Mouse (Mus musculus) gastrocnemius, postnatal 10 days (tissue): ENCODE measurements around the gene Unc119. TPM values are rescaled to one million over a fixed set of nuclear protein-coding genes. Genes with fewer than 3 reads are reported as not detected.

Experiments
- DNase-seq: peaks from one replicate; pipeline ENCODE4 v3.0.0; 2021; ENCODE audit warnings: mixed read lengths
- long read RNA-seq, 2 experiments: library from polyadenylated mRNA; stranded (forward); transcript quantifications; one replicate each; pipeline ENCODE4 v2.0.0; 2021
- total RNA-seq, 2 experiments: library from RNA; stranded (reverse); gene quantifications; 2 replicates each; pipeline ENCODE4 v1.2.3; 2021

Gene Unc119
- total RNA-seq: 10 to 100 TPM; 26.2 to 28.4 TPM
- long read RNA-seq, experiment 1, transcript Unc119-201 (5 exons, 1,329 nt): major isoform, 30 of 34 reads
- long read RNA-seq, experiment 1, partial matches to known transcripts: 0 of 34 reads
- long read RNA-seq, experiment 1, other reads (novel, unspliced or antisense): 2 of 34 reads
- long read RNA-seq, experiment 2, transcript Unc119-201 (5 exons, 1,329 nt): major isoform, 46 of 49 reads
- long read RNA-seq, experiment 2, partial matches to known transcripts: 1 of 49 reads
- long read RNA-seq, experiment 2, other reads (novel, unspliced or antisense): 1 of 49 reads

DNA sequence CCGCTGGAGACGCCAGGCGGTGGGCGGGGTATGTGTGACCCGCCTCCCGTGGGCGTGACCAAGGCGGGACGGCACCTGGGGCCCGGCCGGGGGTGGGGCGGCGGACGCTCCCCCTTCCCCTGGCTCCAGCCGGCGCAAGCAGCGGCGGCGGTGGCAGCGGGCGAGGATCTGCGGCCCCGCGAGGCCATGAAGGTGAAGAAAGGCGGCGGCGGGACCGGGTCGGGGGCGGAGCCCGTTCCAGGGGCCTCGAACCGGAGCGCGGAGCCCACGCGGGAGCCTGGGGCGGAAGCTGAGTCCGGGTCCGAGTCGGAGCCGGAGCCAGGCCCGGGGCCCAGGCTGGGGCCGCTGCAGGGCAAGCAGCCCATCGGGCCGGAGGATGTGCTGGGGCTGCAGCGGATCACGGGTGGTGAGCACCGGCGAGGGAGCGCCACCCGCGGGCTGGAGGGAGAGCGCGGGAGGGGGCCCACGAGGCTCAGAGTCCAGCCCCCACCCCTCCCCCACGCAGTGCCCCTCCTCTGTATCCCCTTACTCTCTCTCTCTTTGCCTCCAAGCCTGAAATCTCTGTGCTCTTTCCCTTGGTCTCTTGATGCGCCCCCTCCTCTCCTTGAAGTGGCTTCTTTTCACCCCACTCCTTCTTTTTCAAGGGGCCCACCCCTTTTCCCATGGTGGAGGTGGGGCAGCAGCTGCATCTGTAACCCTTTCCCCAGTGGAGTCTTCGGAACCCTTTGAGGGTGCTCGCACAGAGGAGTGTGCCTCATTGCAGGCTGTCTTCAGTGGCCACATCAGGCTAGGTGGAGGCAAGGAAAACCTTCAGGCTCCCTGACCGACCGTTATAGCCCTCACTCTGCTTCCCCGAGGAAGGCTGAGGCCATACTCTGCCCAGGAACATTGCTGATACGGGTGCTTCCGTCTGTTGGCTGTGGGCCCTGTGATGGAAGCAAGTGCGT, at the start of gene Unc119:
TSS of gene Unc119 (plus strand) at position 102 of the 947 bp plus-strand sequence.
- DNase-seq: peak; percentile 76

DNA sequence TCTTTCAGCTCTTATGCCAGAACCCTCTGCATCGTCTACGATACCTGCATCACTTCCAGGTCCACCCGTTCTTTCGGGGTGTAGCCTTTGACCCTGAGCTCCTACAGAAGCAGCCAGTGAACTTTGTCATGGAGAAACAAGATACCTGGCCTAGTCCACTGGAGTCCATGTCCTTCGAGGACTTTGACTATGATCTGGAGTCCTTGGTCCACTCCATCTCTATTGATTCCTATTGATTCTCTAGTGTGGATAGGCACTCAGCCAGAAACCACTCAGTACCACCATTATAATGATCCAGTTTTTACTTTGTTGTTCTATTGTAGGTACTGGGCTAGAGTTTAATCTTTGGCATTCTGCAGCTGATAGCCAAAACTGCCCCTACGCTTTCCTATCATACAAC, 48.7 kb upstream of the Unc119 start:
- DNase-seq: no peak

DNA sequence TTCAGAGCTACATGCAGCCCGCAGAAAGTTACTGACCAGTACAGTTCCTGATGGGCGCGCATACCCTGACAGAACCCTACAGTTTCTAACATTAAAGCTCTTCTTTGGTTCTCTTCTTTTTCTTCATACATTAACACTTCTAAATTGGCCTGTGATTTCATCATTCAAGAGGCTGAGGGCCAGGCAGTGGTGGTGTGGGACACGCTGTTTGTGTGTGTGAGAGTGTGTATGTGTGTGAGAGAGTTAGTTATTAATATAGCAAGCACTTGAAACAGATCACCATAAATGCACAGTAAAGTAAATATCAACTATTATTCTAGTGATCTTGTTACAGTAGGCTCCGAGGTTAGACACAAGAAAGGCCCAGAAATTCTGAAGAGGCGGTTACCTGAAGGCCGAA, 42.4 kb upstream of the Unc119 start:
- DNase-seq: no peak

DNA sequence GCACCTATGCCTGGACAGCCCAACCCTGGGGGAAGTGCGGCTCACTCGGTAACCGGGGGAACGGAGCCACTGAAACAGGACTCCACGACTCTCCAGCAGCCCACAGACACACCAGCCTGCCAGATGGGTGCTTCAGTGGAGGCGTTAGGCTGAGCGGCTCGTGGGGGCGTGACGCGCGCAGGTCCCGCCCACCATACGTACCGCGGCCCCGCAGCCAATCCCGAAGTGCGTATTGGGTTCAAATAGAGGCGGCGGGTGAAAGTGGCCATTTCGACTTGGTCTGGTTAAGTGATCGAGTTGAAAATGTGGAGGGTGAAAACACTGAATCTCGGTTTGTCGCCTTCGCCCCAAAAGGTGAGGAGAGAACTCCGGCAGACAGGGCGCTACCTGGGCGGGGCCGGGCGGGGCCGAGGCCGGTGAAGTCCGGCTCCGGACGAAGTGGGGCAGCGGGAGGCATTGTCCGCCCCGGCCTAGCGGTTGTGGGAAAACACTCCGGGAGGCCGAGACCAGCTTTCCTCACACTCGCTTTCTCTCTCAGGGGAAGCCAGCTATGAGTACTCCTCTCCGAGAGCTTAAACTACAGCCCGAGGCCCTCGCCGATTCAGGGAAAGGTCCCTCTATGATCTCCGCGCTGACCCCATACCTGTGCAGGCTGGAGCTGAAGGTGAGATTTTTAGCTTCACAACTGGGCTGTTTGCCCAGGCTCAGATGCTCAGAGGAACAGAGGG, 41.8 kb upstream of the Unc119 start, which contains the start of gene Spag5:
TSS of gene Spag5 (plus strand) at position 173 of the 728 bp plus-strand sequence.
- peak; percentile 86 for DNase-seq

DNA sequence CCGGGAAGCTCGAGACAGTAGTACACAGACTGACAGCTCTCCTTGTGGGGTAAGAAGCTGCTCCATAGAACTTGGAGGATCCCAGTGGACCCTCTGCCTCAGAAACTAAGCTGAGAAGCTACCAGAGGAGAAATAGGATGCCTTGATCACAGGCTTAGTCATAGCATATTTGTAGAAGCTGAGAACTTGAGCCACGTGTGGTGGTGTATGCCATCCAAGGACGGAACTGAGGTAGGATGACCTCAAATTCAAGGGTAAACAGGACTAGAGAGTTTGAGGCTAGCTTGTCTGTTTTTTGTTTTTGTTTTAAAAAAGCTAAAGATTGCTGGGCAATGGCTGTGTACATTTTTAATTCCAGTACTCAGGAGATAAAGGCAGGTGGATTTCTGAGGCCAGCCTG, 38.0 kb upstream of the Unc119 start:
- no peak for DNase-seq

DNA sequence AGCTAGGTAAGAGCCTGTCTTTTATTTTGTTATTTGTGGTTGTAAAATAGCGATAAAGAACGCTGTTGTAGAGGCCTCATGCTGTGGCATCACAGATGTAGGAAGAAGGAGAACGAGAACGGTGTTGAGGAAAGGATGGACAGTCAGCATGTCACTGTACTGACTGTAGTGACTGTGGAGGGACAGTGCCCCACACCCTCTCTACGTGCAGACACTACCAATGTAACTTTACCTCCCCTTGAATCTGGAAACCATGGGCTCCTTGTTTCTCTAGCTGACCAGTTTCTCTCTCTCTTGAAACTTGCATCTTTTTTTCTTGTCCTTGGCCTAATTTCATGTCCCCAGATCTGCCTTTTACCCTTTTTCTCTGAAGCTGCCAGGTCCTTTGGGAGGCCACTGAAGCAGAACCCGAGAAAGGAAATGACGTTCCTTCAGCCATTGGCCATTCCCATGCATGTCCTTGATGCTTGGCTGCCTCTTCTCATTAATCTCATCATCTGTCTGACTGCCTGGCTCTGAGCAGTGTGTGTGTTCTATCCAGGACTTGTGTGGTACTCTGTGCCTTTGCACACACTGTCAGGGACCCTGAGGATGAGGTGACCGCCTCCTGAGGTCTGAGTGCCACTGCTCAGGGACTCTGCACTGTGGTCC, 32.3 kb upstream of the Unc119 start:
- no peak for DNase-seq

DNA sequence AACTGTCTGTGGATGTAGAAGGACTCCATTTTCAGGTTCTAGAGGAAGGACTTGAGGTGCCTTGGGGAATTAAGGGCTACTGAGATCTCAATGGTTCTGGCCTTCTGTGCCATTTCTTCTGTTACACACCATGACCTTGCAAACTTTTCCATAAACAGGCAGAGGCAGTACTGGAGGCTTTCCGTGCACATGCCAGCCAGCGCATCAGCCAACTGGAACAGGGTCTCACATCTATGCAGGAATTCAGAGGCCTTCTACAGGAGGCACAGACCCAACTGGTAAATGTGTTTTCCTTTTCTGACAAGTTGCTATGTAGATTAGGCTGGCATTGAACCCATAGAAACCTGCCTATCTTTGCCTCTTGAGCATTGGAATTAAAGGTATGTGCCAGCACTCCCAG, 29.6 kb upstream of the Unc119 start:
- no peak for DNase-seq

DNA sequence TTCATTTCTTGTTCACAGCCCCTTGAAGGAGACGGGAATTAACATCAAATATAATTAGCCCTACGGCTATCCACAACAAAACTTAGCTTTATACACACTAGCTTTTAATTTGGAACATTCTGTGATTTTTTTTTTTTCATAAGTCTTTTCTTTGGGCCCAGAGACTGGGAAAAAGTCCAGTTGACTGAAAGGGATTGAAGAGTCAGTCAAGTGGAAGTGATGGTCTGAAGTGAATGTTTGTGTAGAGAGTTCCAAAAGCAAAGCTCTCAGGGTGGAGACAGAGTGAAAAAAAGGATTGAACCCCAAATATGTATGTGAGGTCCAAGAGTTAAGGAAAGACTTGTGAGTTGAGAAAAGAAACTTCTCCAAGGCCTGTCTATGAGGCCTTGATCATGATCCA, 24.9 kb upstream of the Unc119 start:
- DNase-seq: no peak

GRCm38 (mm10) chr11:78322076-78322831, 21.0 kb upstream of the Unc119 start:
- peak; percentile 29 for DNase-seq

GRCm38 (mm10) chr11:78322860-78323259, 20.4 kb upstream of the Unc119 start, which contains the start of gene Aldoc:
Gene Aldoc, plus strand, starts transcription at chr11:78322968.
- DNase-seq: peak; percentile 34

DNA sequence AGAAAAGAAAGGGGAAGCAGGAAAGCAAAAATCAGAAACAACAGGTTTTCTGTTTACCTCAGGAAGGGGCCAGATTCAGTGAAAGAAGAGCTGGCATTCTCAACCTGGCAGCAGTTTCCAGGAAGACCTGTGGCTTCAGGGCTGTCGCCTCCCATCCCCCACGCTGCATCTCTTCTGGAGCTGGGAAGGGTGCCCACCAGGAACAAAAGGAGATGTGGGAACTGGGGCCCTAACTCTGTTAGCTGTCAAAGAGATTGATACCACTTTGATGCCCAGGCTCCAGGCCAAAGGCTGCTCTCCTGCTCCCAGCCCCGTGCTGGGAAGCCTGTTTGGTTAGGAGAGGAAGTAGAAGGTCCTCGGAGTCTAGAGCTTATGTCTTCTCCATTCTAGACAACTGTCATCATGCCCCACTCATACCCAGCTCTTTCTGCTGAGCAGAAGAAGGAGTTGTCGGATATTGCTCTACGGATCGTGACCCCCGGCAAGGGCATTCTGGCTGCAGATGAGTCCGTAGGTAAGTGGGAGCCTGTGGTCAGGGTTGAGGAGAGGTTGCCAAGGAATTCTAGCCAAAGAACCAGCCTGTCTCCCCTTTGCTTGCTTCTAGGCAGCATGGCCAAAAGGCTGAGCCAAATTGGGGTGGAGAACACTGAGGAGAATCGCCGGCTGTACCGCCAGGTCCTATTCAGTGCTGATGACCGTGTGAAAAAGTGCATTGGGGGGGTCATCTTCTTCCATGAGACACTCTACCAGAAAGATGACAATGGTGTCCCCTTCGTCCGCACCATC, 19.1 kb upstream of the Unc119 start:
- no peak for DNase-seq

DNA sequence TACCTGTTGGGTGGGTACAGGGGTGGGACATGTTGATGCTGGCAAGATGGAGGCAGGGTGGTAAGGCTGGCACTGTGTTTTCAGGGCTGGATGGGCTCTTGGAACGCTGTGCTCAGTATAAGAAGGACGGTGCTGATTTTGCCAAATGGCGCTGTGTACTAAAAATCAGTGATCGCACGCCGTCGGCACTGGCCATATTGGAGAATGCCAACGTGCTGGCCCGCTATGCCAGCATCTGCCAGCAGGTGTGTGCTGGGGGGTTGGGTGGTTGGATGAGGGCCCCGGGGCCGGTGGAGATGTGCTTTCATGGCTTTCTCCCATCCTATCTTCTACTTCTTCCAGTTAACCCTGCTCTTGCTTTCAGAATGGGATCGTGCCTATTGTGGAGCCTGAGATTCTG, 18.3 kb upstream of the Unc119 start:
- no peak for DNase-seq

DNA sequence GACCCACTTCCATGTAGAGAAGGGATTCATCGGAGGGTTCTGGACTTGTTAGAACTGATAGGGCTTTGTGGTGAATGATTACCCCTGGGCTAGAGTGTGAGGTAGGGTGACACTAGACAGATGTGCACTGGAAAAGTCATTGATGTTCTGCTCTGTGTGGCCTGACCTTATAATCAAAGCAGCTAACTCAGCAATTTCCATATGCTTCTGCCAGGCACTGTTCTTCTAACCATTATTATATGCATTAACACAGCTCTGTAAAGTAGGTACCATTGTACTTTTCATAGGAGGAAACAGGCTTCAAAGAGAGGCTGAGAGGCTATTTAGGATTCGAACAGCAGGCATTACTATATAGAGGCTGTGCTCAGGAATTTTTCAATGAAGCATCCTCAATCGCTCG, 16.1 kb upstream of the Unc119 start:
- no peak for DNase-seq

DNA sequence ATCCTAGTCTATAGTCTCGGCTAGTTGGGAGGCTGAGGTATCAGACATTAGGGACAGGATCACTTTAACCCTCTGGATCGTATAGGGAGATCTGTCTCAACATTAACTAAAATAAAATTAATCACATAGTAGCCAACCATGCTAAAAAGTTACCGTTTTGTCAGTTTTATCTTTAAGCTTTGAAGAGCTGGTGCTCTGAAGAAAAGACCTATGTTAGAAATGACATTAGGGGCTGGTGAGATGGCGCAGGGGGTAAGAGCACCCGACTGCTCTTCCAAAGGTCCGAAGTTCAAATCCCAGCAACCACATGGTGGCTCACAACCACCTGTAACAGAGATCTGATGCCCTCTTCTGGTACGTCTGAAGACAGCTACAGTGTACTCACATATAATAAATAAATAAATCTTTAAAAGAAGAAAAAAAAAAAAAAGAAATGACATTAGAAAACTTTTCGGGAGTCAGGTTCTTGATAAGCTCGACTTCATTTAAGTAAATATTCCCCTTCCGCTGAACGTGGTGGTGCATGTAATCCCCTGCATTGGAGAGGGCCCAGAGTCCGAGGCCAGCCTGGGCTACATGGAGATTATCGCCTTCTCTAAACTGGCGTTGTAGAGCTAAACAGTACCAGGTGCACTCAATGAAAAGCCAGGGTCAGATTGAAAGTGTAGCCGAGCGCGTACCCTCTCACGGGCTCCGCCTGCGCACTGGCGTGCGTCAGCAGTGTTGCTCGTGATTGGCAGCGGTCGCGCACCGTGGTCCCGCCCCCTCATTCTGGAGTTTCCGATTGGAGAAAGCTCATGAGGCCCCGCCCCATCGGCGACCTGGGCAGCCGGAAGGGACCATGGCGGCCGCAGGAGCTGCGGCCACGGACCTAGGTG, 15.4 kb upstream of the Unc119 start, which contains the start of gene Pigs:
TSS of gene Pigs (plus strand) at position 782 of the 878 bp plus-strand sequence.
- DNase-seq: peak; percentile 96

GRCm38 (mm10) chr11:78328512-78329056, 14.7 kb upstream of the Unc119 start:
- DNase-seq: no peak

GRCm38 (mm10) chr11:78332676-78333075, 10.6 kb upstream of the Unc119 start:
- no peak for DNase-seq

- DNase-seq: no peak
Observed at GRCm38 (mm10) chr11:78333992-78334391, 9.3 kb upstream of the Unc119 start.

DNA sequence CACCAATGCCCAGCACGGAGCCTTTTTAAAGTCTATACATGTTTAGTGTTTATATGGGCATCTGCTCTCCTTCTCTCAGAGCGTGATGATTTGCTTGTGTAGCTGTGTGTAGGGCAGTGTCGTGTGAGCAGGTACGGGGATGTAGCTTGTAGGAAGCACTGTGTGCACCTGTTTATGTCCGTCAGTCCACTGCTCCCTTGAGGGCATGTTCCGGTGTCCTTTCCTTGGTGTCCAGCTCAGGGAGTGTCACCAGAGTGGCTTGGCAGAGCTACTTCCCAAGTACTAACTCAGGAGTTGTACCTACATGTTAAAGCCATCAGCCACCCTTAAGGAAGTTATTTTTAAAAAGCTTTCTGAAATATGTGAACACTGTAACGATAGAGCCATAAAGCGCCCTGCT, 6.2 kb upstream of the Unc119 start:
- DNase-seq: no peak

DNA sequence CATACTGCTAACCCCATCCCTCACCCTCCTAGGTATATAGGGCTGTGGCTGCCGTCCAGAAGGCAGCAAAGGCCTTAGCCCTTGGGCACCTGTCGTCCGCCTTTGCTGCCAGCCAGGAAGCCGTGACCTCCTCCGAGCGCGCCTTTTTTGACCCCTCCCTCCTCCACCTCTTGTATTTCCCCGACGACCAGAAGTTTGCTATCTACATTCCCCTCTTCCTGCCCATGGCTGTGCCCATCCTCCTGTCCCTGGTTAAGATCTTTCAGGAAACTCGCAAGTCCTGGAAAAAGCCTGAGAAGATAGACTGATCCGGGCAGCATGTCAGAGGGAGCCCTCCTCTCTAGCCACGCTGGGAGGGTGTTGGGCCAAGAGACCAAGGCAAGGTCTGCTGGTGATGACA, 1.6 kb upstream of the Unc119 start:
- no peak for DNase-seq
